Mouse (Mus musculus): ENCODE measurements around the gene Btg4. TPM values are rescaled to one million over a fixed set of nuclear protein-coding genes. Genes with fewer than 3 reads are reported as not detected.
"Not testable (repeated sequence)": the region's sequence is repeated elsewhere in the genome, so short reads cannot be mapped to it uniquely, and the experiment has no call there.

The Btg4 gene
- total RNA-seq, 4 experiments from 2014 or later: not detected

DNA sequence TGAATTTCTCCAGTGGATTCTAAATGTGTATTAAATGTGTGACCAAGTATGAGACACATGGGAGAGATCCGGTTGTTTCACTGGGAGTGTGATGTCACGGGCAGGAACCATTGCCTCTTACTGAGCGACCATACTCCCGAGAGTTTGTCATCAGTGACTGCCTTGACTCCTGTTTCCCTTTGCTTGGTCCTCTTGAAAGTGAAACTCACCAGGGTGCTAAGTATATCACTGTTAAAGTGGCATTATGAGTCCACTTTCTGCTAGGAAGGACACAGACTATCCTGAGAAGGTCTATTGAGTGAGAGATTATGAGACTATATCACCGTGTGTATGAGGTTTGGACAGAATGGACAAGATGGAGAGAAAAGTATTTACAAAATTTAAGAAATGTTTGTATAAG is 20.9 kb downstream of the Btg4 start:
- DNase-seq (ENCODE audit: low spot score): no peak

DNA sequence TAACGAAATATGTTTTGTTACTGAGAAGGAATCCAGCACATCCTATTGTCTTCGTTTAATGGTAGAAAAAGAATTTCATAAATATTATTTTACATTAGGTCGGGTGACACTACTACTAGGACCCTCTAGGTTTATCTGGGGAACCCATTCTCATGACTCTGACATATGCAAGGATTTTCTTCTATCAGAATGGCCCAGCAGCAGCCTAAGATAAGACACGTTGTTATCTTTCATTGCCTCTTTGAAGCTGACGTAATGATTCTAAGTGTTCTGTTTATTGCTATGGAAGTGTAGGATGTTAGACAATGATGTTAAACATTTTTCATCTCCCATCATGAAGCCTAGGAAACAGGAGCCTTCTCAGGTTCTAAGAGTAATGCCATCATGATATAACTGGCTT is 33.0 kb downstream of the Btg4 start:
- DNase-seq (ENCODE audit: low spot score): no peak

DNA sequence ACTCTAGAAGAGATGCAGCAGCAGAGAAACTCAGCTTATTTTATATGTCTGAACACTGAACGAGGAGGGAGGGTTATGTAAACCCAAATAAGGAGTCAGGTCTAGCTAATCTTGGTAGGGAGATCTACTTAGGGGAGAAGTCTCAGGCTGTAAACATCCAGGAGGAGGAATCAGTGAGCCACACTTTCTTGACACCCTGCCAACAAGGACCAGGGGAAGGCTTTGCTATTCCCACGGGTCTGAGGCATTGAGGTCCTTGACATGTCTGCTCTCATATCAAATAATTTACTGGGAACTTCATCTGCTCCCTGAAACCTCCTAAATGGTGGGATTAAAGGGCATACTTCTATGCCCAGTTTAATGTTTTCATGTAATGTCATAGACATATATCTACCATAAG is 35.6 kb downstream of the Btg4 start:
- no peak for DNase-seq (ENCODE audit: low spot score)

DNA sequence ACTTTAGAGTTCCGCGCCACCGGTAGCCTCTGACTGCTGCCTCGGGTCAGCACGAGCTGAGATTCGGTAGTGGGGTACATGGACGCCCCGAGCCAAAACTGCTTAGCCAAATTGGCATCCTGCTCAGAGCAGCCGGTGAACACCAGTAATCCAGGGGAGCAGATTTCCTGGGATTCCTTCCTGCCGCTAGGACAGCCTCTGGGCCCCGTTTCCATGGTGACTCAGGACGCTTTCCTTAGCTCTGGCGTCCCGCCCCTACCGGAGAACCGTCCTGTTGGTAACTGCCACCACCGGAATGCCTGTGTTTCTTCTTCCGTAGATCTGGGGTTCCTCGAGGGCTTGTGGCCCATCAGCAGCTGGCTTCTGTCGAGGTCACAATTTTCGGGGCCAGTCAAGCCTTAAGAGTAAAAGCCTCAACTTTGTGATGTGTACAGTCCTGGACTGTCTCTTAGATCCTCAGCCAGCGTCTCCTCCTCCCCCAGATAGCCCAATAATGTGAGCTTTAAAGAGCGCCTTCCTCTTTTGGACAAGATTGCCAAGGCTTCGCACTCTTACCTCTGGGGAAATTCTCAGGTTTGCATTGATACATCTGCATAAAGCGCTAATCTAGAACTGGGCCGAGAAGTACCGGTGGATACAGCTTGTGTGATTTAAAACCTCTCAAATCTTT is 41.2 kb downstream of the Btg4 start, which contains the start of gene 4833427G06Rik:
4833427G06Rik (minus strand) TSS at position 323 of the 670 bp plus-strand sequence.
- peak; percentile 7 for DNase-seq (ENCODE audit: low spot score)

DNA sequence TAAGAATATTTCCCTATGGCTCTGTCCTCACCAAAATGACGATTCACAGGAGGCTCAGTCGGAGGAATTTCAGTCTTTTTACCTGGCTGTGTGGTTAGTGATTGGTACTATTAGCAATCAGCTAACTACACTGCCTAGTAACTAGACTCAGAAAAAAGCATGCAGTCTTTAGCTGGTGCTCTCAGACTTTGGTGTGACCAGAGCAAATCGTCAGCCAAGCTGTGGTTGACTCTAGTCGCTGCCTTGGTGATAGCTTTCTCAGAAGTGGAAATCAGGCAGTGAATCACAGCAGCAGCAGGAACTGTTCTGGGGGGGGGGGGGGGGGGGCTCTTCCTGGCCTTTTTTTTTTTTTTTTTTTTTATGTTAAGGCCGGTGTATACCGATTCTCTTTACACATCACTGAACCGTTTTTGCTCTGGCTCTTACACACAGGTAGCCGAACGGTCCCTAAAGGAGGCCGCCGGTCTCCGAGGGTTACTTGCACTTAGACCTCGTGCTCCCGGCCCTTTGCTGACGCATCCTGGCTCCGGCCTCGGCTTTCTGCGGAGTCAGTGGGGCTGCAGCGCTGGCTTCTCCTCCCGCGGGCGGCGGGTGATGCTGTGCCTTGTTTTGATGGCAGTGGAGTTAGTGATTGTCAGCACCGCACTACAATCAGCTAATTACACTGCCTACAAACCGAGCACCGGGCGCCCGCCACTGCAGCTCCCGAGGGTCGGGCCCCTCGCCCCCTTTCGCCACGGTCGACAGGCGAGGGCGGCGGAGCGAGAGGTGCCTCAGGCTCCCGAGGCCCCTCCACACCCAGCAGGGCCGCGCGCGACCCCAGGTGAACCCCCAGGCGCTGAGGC is 42.5 kb downstream of the Btg4 start:
- DNase-seq (ENCODE audit: low spot score): peak; percentile 13

GRCm38 (mm10) chr9:51103808-51104514 is 43.3 kb downstream of the Btg4 start:
- DNase-seq (ENCODE audit: low spot score): no peak

DNA sequence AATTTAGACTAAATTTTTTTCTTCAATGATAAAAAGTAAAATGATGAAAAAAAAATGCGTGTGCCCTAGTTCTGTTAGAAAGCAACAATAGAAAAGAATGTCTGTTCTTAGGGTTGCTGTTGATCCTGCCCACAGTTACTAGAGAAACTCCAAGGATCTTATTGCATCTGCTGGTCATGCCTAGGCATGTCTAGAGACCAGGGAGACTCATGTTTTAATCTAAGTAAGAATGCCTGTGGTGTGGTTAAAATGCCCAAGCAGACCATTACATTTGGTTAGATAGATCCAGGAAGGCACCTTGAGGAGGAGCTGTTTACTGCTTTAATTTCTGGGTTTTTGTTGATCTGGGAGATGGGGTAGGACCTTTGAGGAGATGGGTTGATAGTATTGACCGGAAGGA is 45.0 kb downstream of the Btg4 start:
- no peak for DNase-seq (ENCODE audit: low spot score)

DNA sequence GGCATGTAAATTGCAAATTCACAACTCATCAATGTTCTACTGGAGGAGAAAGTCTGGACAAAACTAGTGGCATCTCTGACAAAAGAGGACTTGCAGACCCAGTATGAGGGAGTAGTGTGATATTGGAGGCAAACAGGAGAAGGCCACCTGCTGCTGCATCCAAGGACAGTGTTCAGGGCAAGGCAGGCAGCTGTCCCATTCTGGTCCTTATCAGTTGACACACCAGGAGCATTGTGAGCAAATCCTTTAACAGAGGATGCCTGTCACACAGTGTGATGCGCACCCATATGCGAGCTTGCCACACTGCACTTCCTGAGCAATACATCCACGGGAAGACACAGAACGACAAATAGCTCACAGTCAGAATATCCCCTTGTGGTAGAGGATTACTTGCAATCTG is 54.1 kb downstream of the Btg4 start:
- DNase-seq (ENCODE audit: low spot score): no peak

DNA sequence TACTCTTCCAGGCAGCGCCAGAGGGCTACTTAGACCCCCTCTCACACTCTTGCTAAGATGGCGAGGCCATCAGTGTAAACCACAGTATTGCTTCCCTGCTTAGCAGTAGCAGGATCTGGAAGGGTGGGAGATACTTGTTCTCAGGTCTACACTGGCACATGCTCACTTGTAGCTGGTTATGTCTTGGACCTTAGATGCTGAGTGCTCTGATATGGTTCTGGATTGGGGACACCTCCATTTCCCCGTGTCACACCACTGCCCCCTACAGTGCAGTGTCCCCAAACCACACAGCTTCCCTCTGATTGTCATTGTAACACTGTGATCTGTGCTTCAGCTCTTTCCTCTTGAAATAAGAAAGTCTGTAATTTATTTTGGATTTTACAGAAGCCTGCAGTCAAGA is 76.3 kb downstream of the Btg4 start:
- peak; percentile 7 for DNase-seq (ENCODE audit: low spot score)

GRCm38 (mm10) chr9:51137432-51137831 is 76.7 kb downstream of the Btg4 start:
- no peak for DNase-seq (ENCODE audit: low spot score)

GRCm38 (mm10) chr9:51137836-51138235 is 77.1 kb downstream of the Btg4 start:
- DNase-seq (ENCODE audit: low spot score): no peak

- DNase-seq (ENCODE audit: low spot score): no peak
Measured at GRCm38 (mm10) chr9:51138301-51138700, 77.6 kb downstream of the Btg4 start.

GRCm38 (mm10) chr9:51139401-51139800 is 78.7 kb downstream of the Btg4 start:
- not testable (repeated sequence) for DNase-seq (ENCODE audit: low spot score)

GRCm38 (mm10) chr9:51140711-51141110 is 80.0 kb downstream of the Btg4 start:
- DNase-seq (ENCODE audit: low spot score): no peak

DNA sequence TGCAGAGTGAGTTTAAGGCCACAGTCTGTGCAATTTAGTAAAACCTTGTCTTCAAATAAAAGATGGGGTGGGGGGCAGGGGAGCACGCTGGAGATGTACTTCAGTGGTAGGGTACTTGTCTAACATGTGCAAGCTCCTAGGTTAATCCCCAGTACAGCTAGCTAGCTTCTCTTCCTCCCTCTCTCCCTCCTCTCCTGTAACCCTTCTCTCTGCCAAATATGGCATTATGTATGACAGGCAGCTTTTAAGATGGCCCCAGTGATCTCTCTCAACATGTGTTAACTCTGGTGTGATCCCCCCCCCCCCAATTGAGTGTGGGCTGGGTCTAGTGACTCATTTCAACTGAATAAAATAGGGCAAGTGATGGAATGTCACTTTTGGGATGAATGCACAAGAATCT is 82.7 kb downstream of the Btg4 start:
- DNase-seq (ENCODE audit: low spot score): no peak

GRCm38 (mm10) chr9:51144218-51144617 is 83.5 kb downstream of the Btg4 start:
- DNase-seq (ENCODE audit: low spot score): no peak

DNA sequence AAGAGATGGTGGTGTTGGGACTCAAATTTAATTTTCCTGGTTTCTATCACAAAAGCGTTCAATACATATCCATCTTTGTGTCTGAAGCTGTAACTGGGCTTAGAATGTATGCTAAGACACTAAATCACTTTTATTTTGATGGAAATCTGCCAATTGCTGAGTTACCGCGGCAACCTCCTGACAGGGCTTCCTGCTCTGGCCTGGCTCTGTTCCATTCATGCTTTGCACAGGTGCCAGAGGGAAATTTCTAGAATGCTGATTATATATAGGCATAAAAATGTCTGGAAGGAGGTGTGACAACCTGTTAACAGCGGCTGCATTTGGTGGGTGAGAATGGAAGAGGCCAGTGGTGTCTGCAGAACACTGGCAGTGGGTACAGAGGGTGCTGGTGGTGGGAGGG is 85.8 kb downstream of the Btg4 start:
- DNase-seq (ENCODE audit: low spot score): peak; percentile 1

- no peak for DNase-seq (ENCODE audit: low spot score)
Measured at GRCm38 (mm10) chr9:51147294-51147693, 86.6 kb downstream of the Btg4 start.

DNA sequence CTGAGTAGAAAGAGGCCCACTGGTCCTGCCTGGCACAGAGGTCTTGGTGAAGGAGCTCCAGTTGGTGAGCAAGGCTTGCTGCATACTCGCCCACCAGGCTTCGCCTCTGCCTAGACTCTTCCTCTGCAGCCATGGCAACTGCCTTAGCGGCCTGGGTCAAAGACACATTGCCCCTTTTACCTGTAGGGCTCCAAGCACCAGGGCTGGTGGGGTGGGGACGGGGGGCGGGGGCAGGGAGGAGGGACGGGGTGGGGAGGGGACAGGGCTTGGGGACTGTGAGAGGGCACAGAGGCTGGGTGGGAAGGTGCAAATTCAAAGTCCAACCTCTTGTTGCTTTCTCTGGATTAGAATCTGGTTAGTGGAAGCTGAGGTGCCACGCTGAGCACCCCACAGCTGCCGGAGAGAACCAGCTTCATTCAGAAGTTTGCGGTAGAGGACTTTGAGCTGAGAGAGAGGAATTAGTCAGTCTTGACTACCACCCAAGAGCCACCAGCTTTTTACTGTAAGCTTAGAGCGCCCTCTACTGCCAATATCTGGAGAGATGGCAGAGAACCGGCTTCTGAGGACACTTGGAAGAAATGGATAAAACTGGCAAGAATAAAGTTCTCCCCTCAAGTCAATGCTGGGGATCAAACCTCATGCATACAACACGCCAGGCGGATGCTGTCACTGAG is 91.5 kb downstream of the Btg4 start:
- DNase-seq (ENCODE audit: low spot score): peak; percentile 58

- DNase-seq (ENCODE audit: low spot score): peak; percentile 74
Measured at GRCm38 (mm10) chr9:51161771-51162388, 101.2 kb downstream of the Btg4 start.

- no peak for DNase-seq (ENCODE audit: low spot score)
Measured at GRCm38 (mm10) chr9:51163989-51164388, 103.3 kb downstream of the Btg4 start.

Measured in heart, adult 8-10 months (tissue).